Mouse (Mus musculus) erythroblast, embryonic 14.5 days (primary cell): ENCODE data around the gene Inpp4a.

ENCODE experiments used
- GATA1 ChIP-seq: IDR thresholded peaks from 2 replicates; pipeline ENCODE4 v1.6.1; 2012; ENCODE audit warnings: low read length, inconsistent platforms, mixed read lengths
- TAL1 ChIP-seq: IDR thresholded peaks from 3 replicates; pipeline ENCODE4 v1.6.1; 2012; ENCODE audit warnings: low read length, inconsistent platforms, mixed read lengths

- TF ChIP-seq GATA1 (no peak), TAL1 (no peak)
These were observed 36.4 kb downstream of the Inpp4a start for GRCm38 (mm10) chr1:37336022-37336421.
